Mouse (Mus musculus): Measurements from ENCODE around the gene Lrrc10.
"Not testable (repeated sequence)": the region's sequence is repeated elsewhere in the genome, so short reads cannot be mapped to it uniquely, and the experiment has no call there.

Gene Lrrc10

DNA sequence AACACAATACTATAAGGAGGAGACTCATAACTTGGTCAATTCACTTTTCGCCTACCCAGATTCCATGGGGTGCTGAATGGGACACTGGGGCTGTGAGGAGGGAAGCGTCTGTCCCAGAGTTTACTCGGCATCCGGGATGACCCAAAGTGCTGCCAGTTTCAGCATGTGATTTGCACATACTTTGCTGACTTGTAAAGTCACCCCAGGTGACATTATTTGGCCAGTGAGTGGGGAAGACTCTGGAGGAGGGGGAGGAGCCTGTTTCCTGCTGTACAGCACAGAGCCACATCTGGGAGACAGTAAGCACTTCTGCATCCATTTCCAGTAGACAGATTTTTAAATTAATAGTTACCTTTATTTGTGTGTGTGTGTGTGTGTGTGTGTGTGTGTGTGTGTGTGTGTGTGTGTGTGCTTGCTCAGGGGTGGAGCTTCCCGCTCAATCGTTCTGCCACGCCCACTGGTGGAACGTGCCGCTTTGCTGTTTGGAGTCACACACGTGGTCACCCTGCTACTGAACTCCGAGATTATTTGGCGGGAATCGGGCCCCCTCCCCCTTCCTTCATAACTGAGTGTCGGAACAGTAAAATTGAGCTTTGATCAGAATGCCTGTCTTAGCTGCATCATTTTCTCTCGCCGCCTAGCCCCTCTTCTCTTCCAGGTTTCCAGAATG, 1.5 kb upstream of the Lrrc10 start:
- DNase-seq (ENCODE audit: low spot score in 2 of 2) = not testable (repeated sequence)

DNA sequence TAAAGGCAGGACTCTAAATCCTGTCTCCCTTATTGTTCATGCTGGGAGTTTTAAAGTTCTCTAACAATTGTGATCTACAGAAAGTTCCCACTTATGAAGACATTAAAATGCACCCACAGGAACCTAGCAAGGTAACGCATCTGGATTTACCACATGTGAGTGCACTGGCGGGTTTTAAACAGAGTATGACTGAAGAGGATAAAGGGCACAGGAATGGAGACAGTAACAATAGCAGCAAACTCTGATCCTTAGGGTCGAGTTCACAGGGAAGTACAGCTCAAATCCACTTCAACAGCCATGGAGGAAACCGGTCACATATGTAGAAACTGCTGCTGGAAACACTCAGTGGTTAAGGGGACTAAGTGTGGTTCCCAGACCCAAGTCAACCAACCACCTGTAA, 4.1 kb downstream of the Lrrc10 start:
- no peak for DNase-seq (ENCODE audit: low spot score in 2 of 2)

DNA sequence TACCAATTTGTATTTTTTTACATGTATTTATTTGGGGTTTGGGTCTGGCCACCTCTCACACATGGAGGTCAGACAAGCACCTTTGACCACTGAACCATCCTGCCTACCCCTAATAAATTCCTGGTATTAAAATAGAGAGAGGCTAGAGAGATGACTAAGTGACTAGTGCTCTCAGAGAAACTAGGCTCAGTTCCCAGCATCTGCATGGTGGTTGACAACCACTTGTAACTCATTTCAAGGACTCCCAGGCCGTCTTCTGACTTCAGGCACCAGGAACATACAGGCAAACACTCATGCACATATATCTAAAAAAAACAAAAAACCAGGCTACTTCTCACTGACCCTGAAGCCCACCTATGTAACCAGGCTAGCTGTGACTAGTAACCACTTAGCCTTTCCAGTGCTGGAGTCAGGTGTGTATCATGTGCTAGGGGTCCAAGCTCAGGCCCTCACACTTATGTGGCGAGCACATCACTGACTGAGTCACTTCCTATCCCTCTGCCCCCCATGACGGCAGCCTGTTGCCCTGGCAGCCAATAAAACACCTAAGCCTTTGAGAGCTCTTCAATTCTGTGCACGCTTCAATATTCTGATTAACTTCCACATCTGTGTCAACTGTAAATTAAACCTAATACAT, 4.9 kb downstream of the Lrrc10 start:
- DNase-seq (ENCODE audit: low spot score in 2 of 2) = no peak

DNA sequence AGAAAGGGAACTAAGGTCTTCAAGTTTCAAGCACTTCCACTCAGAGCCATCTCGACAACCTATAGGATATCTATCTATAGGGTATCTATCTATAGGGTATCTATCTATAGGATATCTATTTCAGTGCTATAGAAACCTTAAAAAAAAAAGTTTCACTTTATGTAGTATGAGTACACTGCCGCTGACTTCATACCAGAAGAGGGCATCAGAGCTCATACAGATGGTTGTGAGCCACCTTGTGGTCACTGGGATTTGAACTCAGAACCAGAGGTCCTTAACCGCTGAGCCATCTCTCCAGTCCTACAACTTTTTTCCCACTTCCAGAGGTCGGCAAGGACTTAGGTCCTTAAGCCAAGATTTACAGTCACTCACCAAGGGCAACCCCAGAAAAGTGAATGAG, 10.5 kb downstream of the Lrrc10 start:
- no peak for DNase-seq (ENCODE audit: low spot score in 2 of 2)

DNA sequence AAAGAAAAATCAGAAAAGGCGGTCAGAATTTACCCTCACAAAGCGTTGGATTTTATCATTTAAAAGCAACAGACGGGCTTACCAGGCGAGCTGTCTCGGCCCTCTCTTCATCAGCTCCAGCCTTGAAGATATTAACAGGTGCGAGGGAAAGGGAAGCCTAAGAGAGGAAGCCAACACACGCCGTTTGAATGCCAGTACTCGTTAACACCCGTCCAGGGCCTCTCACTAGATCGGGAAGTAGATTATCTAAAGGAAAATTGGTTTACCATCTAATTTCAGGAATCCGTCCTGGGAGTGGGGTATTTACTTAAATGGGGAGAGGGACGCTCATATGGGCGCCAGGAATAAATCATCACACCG, 17.7 kb downstream of the Lrrc10 start:
- no peak for DNase-seq (ENCODE audit: low spot score in 2 of 2)

DNA sequence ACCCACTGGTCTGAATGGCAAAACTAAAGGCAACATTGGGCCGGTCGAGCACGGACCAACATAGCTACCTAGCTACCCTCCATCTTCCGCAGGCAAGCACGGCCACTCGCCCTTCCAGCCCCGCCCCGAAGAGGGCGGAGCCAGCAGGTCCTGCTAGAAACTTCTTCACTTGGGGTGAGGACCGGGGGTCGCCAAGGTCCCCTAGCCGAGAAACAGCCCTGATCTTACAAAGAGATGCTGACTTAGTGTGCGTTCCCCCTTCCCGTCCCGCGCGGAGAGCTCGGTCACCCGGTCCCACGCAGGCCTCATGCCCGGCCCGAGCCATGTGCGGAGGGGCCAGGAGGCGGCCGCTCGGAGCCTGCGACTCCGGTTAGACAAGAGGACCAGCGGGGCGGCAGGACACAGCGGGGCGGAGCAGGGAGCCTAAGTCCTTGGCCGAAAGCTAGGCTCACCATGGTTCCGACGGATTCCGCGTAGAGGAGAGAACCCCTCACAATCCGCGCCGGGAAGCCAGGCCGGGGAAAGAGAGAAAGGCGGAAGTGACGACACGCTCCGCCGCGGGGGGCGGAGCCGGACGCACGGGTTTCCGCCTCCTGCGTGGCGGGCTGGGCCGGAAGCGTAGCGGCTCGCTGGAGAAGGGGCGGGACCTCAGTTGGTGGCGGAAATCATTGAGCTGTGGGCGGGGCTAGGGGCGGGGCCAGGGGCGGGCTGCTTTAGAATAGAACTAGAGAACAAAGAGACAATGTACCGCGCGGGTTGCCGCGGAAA, 18.3 kb downstream of the Lrrc10 start, which contains the start of gene Cct2:
TSS of gene Cct2 (minus strand) at position 561 of the 768 bp plus-strand sequence.
- DNase-seq (ENCODE audit: low spot score in 2 of 2) = peak; percentile 85 to 93

DNA sequence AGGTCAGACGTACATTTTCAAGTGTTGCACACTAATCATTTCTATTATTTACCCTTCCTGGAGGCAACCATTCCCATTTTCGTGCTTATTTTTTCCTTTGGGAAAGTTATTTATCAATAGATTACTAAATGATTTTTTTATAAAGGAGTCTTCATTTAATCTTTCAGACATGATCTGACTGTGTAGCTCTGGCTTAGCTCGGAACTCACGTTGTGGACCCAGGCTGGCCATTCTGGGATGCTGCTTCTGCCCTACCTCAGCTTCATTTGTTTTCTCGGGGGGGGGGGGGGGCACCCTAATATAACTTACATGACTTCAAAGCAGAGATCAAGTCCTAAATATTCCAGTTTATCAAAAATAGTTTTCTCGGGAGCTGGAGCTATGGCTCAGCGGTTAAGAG, 18.9 kb downstream of the Lrrc10 start:
- no peak for DNase-seq (ENCODE audit: low spot score in 2 of 2)

DNA sequence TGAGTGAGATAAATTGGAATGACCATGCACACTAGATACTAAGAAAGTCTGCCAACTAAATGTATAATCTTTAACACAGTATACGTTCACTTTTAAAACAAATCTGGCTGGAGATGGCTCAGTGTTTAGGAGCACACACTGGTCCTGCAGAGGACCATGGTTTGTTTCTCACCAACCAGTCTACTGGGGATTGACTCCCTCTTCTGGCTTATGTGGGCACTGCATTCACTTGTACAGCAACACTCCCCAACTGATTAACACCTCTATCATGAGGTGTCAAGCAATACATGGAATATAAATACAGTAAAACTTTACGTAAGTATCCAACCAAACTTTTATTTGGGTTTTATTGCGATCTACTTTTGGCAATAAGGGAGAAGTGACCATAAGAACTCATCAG, 24.0 kb downstream of the Lrrc10 start:
- DNase-seq (ENCODE audit: low spot score in 2 of 2) = no peak

DNA sequence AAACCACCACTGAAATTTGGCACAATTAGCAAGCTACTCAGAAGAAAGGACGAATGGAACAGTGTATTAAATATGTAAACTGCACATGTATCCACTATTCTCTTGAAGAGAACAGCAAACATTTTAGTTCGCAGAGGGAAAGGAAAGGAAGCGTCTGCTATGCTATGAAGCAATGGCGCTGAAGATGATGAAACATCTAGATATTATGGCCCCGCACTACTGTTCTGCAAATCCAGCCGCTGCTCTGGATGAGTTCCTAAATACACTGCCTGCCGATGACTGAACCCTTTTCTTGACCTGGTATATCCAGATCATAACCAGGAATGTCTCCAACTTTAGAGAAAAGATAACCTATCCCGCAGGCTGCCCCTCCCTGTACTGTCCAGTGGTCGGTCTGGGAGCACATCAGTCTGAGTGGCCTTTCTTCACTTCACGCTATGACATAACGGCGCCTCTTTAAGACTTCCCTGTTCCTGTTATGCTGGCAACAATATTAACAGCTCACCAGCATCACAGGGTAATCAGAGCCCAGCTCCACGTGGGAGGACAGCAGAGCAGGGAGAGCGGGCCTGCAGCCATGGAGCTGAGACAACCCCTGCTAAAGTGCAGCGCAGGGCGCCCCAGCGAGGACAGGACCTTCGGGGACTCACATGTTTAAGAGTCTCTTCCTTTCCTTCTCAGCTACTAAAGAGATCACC, 27.2 kb downstream of the Lrrc10 start:
- DNase-seq (ENCODE audit: low spot score in 2 of 2) = no peak

DNA sequence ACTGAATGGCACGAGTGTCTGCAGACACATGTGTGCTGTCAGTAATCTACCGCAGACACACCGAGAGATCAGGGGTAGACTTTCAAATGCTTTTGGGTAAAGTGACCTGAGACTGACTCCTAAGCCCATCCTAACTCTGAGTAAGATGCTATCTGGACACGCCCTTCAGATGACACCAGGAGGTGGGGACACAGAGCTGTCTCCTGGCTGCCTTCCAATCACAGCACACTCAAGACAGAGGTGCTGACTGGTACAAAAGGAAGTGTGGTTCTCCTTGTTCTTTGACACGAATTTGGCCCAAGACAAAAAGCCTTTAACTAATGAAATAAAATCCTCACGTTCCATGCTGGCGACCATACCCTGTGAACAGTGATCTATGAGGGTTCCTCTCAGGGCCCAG, 28.0 kb downstream of the Lrrc10 start:
- no peak for DNase-seq (ENCODE audit: low spot score in 2 of 2)

DNA sequence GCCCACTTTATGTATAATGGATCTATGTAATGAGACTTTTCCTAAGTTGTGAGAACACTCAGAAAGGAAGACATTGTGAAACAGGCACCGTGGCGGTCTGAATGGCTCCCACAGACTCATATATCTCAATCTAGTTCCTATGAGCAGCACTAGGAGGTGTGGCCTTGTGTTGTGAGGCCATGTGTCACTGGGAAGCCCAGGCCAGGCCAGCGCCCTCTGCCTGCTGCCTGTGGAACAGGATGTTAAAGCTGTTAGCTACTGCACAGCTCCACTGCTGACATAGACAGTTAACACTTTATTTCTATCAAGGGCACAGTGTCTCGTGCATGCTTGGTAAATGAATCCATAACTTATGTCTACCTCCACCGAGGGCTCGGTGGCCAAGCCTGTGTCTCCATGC, 33.1 kb downstream of the Lrrc10 start:
- no peak for DNase-seq (ENCODE audit: low spot score in 2 of 2)

DNA sequence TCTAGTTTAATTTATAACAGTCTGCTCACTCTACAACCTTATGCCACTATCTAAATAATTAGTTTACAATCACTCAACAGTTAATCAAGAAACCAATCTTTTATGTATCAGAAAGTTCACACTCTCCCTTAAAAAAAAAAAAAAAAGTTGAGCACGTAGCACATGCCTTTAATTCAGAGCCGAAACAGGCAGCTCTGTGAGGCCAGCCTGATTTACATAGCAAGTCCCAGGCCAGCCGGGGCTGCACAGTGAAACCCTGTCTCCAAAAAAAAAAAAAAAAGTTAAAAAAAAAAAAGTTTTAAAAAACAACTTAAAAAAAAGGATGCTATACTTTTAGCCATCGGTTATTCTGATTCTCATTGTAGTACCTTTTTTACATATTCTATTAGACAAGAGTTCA, 36.2 kb downstream of the Lrrc10 start:
- no peak for DNase-seq (ENCODE audit: low spot score in 2 of 2)

DNA sequence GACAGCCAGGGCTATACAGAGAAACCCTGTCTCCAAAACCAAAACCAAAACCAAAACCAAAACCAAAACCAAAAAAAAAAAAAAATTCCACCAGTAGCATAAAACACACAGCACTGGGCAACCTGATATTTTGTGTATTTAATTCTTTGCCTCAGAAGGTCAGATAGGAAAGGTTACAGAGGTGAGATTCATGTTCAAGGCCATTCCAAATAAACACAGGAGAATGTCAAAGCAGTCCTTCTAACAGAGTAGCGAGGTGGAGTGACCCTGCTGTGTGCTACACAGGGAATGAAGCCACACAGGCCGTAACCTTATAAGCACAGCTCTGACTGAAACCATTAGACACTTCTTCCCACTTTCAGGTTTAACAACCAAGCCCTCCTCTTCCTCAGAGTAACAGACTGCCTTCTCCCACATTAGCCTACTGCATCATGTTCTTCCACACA, 36.8 kb downstream of the Lrrc10 start:
- no peak for DNase-seq (ENCODE audit: low spot score in 2 of 2)

DNA sequence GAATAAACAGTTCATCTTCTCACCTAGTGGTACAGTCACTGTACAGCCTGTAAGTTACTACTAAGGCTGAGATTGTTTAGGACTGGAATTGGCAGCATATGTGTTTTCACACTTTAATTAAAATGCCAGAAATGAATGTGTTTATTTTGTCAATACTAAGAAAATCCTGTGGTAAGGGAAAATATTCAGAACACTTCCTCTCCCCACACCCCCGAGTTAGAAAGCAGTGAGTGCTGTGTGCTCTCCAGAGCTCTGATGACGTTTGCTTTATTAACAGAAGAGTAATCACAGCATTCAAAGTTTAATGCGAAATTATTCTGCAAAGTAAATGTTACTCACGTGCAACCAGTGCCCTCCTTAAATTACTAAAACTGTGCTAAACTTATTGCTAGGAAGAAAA, 44.5 kb downstream of the Lrrc10 start:
- no peak for DNase-seq (ENCODE audit: low spot score in 2 of 2)

DNA sequence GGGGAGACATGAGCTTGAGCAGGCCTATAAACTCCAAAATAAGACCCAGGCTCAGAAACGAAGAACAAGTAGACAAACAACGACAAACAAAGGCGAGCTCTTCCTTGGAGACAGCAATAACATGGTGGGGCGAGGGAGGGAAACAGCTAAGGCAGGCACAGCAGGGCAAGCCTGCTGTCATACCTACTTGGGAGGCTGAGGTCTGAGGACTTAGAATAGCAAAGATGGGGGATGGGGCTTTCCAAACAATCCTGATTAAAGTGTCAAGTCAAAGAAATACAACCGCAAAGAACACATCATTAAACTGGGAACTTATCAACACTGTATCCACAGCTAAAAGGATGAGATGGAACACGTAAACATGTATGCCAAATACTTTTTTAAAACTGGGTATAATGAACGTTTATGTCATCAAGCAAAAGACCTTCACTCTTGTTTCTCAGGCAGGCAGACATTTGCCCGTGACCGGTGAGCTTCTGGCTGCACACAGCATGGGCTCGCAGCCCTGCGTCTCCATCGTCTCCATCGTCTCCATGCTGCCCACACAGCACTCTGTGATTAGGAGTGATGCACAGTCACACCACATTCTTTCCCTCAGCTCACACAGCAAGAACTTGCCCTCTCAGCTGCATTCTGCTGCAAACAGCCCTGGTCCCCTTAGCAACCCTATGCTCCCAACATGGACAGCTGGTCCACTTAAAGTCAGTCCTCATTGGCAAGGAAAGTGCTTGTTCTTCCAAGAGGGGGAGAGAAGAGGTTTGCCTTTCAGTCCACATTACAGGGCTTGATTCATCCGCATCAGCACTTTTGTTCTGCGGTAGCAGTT, 49.6 kb downstream of the Lrrc10 start:
- peak in 1 of 2 experiments; percentile 43 for DNase-seq (ENCODE audit: low spot score in 2 of 2)

DNA sequence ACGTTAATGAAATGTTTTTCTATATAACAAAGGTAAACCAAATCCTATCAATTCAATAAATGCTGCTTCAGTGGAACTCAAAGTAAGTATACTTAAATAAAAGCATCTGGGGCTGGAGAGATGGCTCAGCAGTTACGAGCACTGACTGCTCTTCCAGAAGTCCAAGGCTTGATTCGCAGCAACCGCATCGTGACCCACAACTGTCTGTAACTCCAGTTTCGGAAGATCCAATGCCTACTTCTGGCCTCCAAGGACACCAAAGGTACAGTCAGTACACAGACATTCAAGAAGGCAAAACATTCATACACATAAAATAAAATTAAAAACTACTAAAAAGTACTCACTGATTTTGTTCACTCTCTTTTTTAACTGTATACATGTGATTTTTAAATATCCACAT, 51.0 kb downstream of the Lrrc10 start:
- DNase-seq (ENCODE audit: low spot score in 2 of 2) = no peak
